Mouse (Mus musculus) fibroblast of lung, adult 2 months (primary cell): Measurements from ENCODE around the gene Alkbh3.

Source experiments
- DNase-seq: peaks from one replicate; pipeline ENCODE4 v3.0.0-alpha.2; 2011; ENCODE audit warnings: low read depth

The Alkbh3 gene

DNA sequence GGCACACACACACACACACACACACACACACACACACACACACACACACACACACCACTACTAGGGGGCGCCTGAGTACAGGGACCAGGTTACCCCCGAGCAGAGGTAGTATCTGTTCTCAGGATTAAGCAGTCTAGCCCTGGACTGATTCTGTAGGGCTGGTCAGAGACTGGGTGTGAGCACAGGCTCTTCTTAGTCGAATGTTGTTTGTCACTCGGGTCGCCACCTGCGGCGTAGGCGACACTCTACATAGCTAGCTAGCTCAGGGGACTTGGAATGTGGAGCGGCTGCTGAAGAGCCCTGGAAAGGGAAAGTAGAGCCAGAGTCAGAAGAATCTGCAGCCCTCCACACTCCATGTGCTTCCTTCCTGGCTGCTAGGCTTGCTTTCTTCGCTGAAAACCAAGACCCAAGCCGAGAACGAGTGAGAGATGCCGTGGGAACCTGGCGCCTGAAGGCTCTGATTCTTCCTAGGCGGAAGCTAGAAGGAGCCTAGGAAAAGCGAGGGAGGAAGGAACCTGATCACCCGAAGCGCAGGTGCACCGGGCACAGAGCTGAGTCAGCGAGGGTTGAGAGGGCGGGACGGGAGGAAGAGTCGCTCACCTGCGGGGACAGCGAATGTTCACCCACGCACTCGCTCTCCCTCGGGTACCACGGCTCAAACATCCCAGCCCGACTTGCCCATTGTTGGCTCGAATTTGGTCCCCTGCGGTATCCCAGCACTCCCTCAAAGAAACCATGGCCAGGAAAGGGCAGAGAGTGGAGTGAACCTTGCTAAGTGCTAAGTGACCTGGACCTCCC lies 55.6 kb downstream of the Alkbh3 start:
- no peak for DNase-seq

DNA sequence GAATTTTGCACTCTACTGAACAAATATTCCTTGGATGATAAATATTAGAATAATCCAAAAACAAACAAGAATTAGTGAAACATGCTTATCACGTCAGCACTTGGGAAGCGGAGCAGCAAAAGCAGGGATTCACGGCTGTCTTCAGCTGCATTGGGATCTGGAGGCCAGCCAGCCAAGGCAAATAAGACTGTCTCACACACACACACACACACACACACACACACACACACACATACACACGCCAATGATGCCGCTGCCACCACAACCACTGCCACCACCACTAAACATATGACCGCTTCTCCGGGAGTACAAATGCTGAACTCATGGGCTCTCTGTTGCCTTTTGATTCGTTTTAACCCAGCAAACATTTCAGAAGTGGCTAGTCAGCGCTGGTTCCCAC lies 56.9 kb downstream of the Alkbh3 start:
- DNase-seq: no peak

DNA sequence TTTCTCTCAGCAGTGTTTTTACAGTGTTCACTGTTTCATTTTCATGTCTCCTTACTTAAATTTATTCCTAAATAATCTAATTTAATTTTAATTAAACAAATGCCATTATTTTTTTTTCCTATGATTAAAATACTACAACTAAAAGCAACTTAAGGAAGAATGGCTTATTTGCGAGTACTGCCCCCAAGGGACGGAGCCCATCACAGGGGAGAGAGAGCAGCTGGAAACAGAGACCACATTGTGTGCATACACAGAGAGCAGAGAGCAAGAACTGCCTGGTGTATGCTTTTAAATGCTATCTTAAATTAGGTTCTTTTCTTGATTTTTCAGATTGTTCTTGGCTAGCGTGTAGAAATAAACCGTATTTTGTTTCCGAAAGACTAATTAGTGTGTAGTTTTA lies 63.6 kb downstream of the Alkbh3 start:
- no peak for DNase-seq

DNA sequence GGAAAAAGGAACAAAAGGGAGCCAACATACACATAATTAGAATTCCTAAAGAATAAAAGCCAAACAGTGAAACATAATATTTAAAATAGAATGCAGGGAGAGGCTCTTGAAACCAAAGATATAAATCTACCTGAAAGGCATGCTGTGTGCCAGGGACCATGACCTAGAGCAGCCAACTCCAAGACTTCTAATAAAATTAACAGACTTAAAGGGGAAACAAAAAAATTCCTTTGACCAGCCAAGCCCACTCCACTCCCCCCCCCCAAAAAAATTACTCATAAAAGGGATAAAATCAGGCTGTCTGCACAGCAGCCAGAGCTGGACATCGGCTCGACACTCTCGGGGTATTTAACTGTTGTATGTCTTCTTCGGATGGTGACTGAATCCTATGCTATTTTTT lies 65.8 kb downstream of the Alkbh3 start:
- no peak for DNase-seq

DNA sequence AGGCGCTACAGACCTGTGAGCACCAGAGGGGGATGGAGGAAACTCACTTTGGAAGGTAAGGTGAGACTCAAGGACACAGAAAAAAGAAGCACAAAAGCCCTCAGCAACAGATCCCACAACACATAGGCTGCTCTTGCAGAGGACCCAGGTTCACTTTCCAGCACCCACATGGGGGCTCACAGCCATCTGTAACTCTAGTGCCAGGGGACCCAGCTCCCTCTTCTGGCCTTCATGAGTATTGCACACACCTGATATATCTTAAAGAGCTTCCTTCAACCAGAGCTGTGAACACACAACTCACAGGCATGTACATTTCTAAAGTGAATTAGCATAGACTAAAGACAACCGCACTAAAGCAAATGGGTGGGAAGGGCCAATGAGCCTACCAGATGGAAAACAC lies 66.5 kb downstream of the Alkbh3 start:
- DNase-seq: no peak

DNA sequence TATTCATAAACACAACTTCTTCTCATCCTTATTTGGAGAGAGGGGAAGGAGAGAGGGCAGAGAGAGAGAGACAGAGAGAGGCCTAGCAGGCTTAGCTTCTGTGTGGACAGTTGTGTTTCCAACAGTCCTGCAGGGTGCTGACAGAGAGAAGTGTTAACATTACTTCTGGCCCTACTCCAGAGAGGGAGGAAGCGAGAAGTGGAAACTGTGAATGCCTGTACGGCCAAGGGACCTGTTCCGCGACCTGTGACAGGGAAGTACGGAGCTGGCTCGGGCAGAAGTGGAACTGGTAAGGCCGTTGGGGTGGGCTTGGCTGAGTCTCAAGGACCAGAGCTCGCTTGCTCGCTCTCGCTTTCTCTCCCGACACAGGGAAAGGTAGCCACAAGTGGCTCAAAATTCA lies 68.9 kb downstream of the Alkbh3 start:
- no peak for DNase-seq

DNA sequence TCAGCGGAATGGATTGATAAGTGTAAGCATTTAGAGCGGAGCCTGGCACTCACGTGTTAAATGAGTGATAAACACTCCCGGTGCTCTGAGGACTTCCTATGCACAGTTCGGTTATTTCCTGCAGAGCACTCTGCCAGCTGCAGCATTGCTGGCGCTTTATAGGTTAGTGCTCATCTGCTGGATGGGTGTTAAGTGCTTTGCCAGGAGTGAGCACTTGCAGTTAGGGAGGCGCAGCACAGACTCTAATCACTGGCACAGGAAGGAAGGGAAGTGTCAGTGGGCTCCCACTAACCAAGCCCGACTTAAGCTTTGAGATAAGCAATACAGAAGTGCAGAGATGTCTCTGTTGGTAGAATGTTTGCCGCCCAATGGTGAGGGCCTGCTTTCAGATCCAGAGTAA lies 72.1 kb downstream of the Alkbh3 start:
- DNase-seq: no peak
